Mouse (Mus musculus) liver, embryonic 16.5 days (tissue): ENCODE measurements around the gene Fars2. TPM values are rescaled to one million over a fixed set of nuclear protein-coding genes. Genes with fewer than 3 reads are reported as not detected.

Experiments used
- ATAC-seq: fragments of 200-750 bp; cut with Nextera tagmentation; 2 replicates; pipeline ENCODE4 v1.8.0; 2017; ENCODE audit warnings: low read depth, mild to moderate bottlenecking, moderate number of reproducible peaks, moderate library complexity
- H3K27ac ChIP-seq: fragments of 300-500 bp; sonication (generic); 2 replicates; pipeline ENCODE4 v1.5.1; 2014; ENCODE audit warnings: mild to moderate bottlenecking, low read length
- H3K27me3 ChIP-seq: fragments of 300-500 bp; sonication (generic); 2 replicates; pipeline ENCODE4 v1.6.1; 2014; ENCODE audit warnings: low read depth, low read length, mixed read lengths; ENCODE audit not compliant: control insufficient read depth, insufficient read depth
- H3K36me3 ChIP-seq: fragments of 300-500 bp; sonication (generic); 2 replicates; pipeline ENCODE4 v1.6.1; 2014; ENCODE audit warnings: mild to moderate bottlenecking; ENCODE audit not compliant: control insufficient read depth, insufficient read depth
- H3K4me1 ChIP-seq: fragments of 300-500 bp; sonication (generic); 2 replicates; pipeline ENCODE4 v1.6.1; 2014; ENCODE audit warnings: low read depth, low read length, mixed read lengths; ENCODE audit not compliant: control insufficient read depth
- H3K4me2 ChIP-seq: fragments of 300-500 bp; sonication (generic); 2 replicates; pipeline ENCODE4 v1.6.1; 2014; ENCODE audit warnings: low read depth, low read length, mixed read lengths
- H3K4me3 ChIP-seq: fragments of 300-500 bp; sonication (generic); 2 replicates; pipeline ENCODE4 v1.5.1; 2014; ENCODE audit warnings: low read depth, mild to moderate bottlenecking, low read length
- H3K9ac ChIP-seq: fragments of 300-500 bp; sonication (generic); 2 replicates; pipeline ENCODE4 v1.6.1; 2014; ENCODE audit warnings: low read depth, low read length
- H3K9me3 ChIP-seq: fragments of 300-500 bp; sonication (generic); replicated peaks from 2 replicates; pipeline ENCODE4 v1.6.1; 2016; ENCODE audit warnings: low read length; ENCODE audit not compliant: control insufficient read depth
- WGBS: fragments of 180-500 bp; shearing (Covaris S2); extraction: QIAGEN DNeasy Blood & Tissue Kit; methylation state at CpG from one replicate; pipeline ENCODE4 v1.1.7; 2014; ENCODE audit not compliant: insufficient replicate concordance; 5-methylcytosine and 5-hydroxymethylcytosine counted together
- polyA plus RNA-seq: library from polyadenylated mRNA; unstranded; fragments of >200 nt; fragmentation: Nextera tagmentation; extraction: Ambion mirVana; gene quantifications from 2 replicates; pipeline ENCODE4 v1.2.1, GENCODE M21; 2015

The Fars2 gene
- polyA plus RNA-seq, 1 experiment from 2014 or later = 26.0 TPM

- Histone ChIP-seq H3K4me2 (no peak overlapping the region), H3K4me1 (no peaks in the 10 kb centered on the region), H3K9ac (no peak overlapping the region), H3K9me3 (no peaks in the 10 kb centered on the region), H3K27ac (no peak overlapping the region), H3K27me3 (no peaks in the 10 kb centered on the region), H3K4me3 (no peak overlapping the region), H3K36me3 (no peaks in the 10 kb centered on the region)
- ATAC-seq = no peak
- WGBS = 29% methylated on average over 7 of the region's 7 CpGs
Observed at GRCm38 (mm10) chr13:36695516-36696201, 578.4 kb downstream of the Fars2 start.

- H3K4me2 ChIP-seq = no peak overlapping the region
- H3K9ac ChIP-seq = no peak overlapping the region
- no peaks in the 10 kb centered on the region for H3K36me3 ChIP-seq
- no peaks in the 10 kb centered on the region for H3K4me1 ChIP-seq
- no peak overlapping the region for H3K4me3 ChIP-seq
- 52% methylated on average over 8 of the region's 8 CpGs for WGBS
- H3K9me3 ChIP-seq = no peaks in the 10 kb centered on the region
- ATAC-seq = no peak
- no peaks in the 10 kb centered on the region for H3K27me3 ChIP-seq
- no peak overlapping the region for H3K27ac ChIP-seq
Observed at GRCm38 (mm10) chr13:36696351-36696771, 579.1 kb downstream of the Fars2 start.

- H3K27me3 ChIP-seq = no peaks in the 10 kb centered on the region
- no peak overlapping the region for H3K4me2 ChIP-seq
- no peak overlapping the region for H3K27ac ChIP-seq
- no peak for ATAC-seq
- H3K4me3 ChIP-seq = no peak overlapping the region
- WGBS = 37% methylated on average over 3 of the region's 3 CpGs
- H3K4me1 ChIP-seq = no peaks in the 10 kb centered on the region
- no peaks in the 10 kb centered on the region for H3K9me3 ChIP-seq
- H3K9ac ChIP-seq = no peak overlapping the region
- H3K36me3 ChIP-seq = no peaks in the 10 kb centered on the region
Observed at GRCm38 (mm10) chr13:36707088-36707690, 590.0 kb downstream of the Fars2 start.

- Histone ChIP-seq H3K4me3 (no peak overlapping the region), H3K27me3 (no peaks in the 10 kb centered on the region), H3K9ac (no peak overlapping the region), H3K36me3 (no peaks in the 10 kb centered on the region), H3K27ac (no peak overlapping the region), H3K4me1 (no peaks in the 10 kb centered on the region), H3K4me2 (no peak overlapping the region), H3K9me3 (no peaks in the 10 kb centered on the region)
- WGBS = 54% methylated on average over 2 of the region's 2 CpGs
- no peak for ATAC-seq
Observed at GRCm38 (mm10) chr13:36714101-36714500, 596.9 kb downstream of the Fars2 start.

GRCm38 (mm10) chr13:36716708-36717107 is 599.5 kb downstream of the Fars2 start:
- no peaks in the 10 kb centered on the region for H3K36me3 ChIP-seq
- H3K9ac ChIP-seq = no peak overlapping the region
- no peaks in the 10 kb centered on the region for H3K4me1 ChIP-seq
- WGBS = 43% methylated on average over 2 of the region's 2 CpGs
- no peak overlapping the region for H3K27ac ChIP-seq
- no peak overlapping the region for H3K4me2 ChIP-seq
- H3K9me3 ChIP-seq = no peaks in the 10 kb centered on the region
- peaks cover 2% of the 10 kb centered on the region for H3K27me3 ChIP-seq
- no peak overlapping the region for H3K4me3 ChIP-seq
- ATAC-seq = no peak

GRCm38 (mm10) chr13:36717376-36717775 is 600.2 kb downstream of the Fars2 start:
- H3K27me3 ChIP-seq = peaks cover 5% of the 10 kb centered on the region
- no peak overlapping the region for H3K4me3 ChIP-seq
- H3K4me1 ChIP-seq = no peaks in the 10 kb centered on the region
- WGBS = 56% methylated on average over 3 of the region's 3 CpGs
- H3K9me3 ChIP-seq = no peaks in the 10 kb centered on the region
- no peaks in the 10 kb centered on the region for H3K36me3 ChIP-seq
- no peak overlapping the region for H3K4me2 ChIP-seq
- no peak overlapping the region for H3K27ac ChIP-seq
- no peak overlapping the region for H3K9ac ChIP-seq
- no peak for ATAC-seq

- WGBS = 66% methylated on average over 5 of the region's 5 CpGs
- Histone ChIP-seq H3K9me3 (no peaks in the 10 kb centered on the region), H3K27ac (no peak overlapping the region), H3K9ac (no peak overlapping the region), H3K4me3 (no peak overlapping the region), H3K4me1 (no peaks in the 10 kb centered on the region), H3K4me2 (no peak overlapping the region), H3K27me3 (peaks cover 35% of the 10 kb centered on the region), H3K36me3 (no peaks in the 10 kb centered on the region)
- ATAC-seq = no peak
Observed at GRCm38 (mm10) chr13:36720297-36721017, 603.2 kb downstream of the Fars2 start.

- Histone ChIP-seq H3K27ac (no peak overlapping the region), H3K4me3 (no peak overlapping the region), H3K4me2 (no peak overlapping the region), H3K9ac (no peak overlapping the region), H3K4me1 (peaks cover 3% of the 10 kb centered on the region; the same call in 1 of the 2 replicates), H3K9me3 (no peaks in the 10 kb centered on the region), H3K36me3 (no peaks in the 10 kb centered on the region), H3K27me3 (peaks cover 52% of the 10 kb centered on the region)
- no peak for ATAC-seq
Observed at GRCm38 (mm10) chr13:36722309-36722708, 605.1 kb downstream of the Fars2 start.

- Histone ChIP-seq H3K9me3 (no peaks in the 10 kb centered on the region), H3K4me2 (0 out of 2 replicates have a peak overlapping the region, but pooled peaks have one; percentile 41), H3K27me3 (peaks cover 67% of the 10 kb centered on the region), H3K27ac (no peak overlapping the region), H3K4me1 (peaks cover 3% of the 10 kb centered on the region), H3K4me3 (no peak overlapping the region), H3K9ac (no peak overlapping the region), H3K36me3 (no peaks in the 10 kb centered on the region)
- ATAC-seq = no peak
- 3% methylated on average over 15 of the region's 15 CpGs for WGBS
Observed at GRCm38 (mm10) chr13:36723726-36724300, 606.6 kb downstream of the Fars2 start.
